Mouse (Mus musculus) NIH3T3 (cell line): ENCODE measurements around the gene Fstl4.

ENCODE experiments used
- DNase-seq: peaks from one replicate; pipeline ENCODE4 v3.0.0-alpha.2; 2012; ENCODE audit warnings: low read depth

Fstl4 gene

GRCm38 (mm10) chr11:53024403-53024802, 260.0 kb downstream of the Fstl4 start:
- DNase-seq = no peak

- no peak for DNase-seq
Observed at GRCm38 (mm10) chr11:53025686-53026085, 261.3 kb downstream of the Fstl4 start.

- no peak for DNase-seq
Observed at GRCm38 (mm10) chr11:53028421-53029168, 264.2 kb downstream of the Fstl4 start.

GRCm38 (mm10) chr11:53031777-53032176, 267.3 kb downstream of the Fstl4 start:
- no peak for DNase-seq

GRCm38 (mm10) chr11:53032336-53032735, 267.9 kb downstream of the Fstl4 start:
- DNase-seq = peak; percentile 84

- no peak for DNase-seq
Observed at GRCm38 (mm10) chr11:53035414-53035813, 271.0 kb downstream of the Fstl4 start.

GRCm38 (mm10) chr11:53046850-53047249, 282.4 kb downstream of the Fstl4 start:
- DNase-seq = no peak

- DNase-seq = no peak
Observed at GRCm38 (mm10) chr11:53054151-53054550, 289.7 kb downstream of the Fstl4 start.

GRCm38 (mm10) chr11:53055896-53056295, 291.5 kb downstream of the Fstl4 start:
- no peak for DNase-seq

- no peak for DNase-seq
Observed at GRCm38 (mm10) chr11:53056781-53057180, 292.3 kb downstream of the Fstl4 start.

GRCm38 (mm10) chr11:53057821-53058553, 293.6 kb downstream of the Fstl4 start:
- no peak for DNase-seq

- DNase-seq = no peak
Observed at GRCm38 (mm10) chr11:53058557-53058956, 294.1 kb downstream of the Fstl4 start.

GRCm38 (mm10) chr11:53067699-53068478, 303.5 kb downstream of the Fstl4 start:
- no peak for DNase-seq

- no peak for DNase-seq
Observed at GRCm38 (mm10) chr11:53068479-53069065, 304.1 kb downstream of the Fstl4 start.

GRCm38 (mm10) chr11:53069751-53070150, 305.3 kb downstream of the Fstl4 start:
- no peak for DNase-seq

GRCm38 (mm10) chr11:53071602-53072001, 307.2 kb downstream of the Fstl4 start:
- DNase-seq = no peak

GRCm38 (mm10) chr11:53077641-53078040, 313.2 kb downstream of the Fstl4 start:
- no peak for DNase-seq

- no peak for DNase-seq
Observed at GRCm38 (mm10) chr11:53078419-53079334, 314.2 kb downstream of the Fstl4 start.

- no peak for DNase-seq
Observed at GRCm38 (mm10) chr11:53081310-53081709, 316.9 kb downstream of the Fstl4 start.

GRCm38 (mm10) chr11:53085367-53085766, 320.9 kb downstream of the Fstl4 start:
- peak; percentile 7 for DNase-seq
